In the genomic region with DNA sequence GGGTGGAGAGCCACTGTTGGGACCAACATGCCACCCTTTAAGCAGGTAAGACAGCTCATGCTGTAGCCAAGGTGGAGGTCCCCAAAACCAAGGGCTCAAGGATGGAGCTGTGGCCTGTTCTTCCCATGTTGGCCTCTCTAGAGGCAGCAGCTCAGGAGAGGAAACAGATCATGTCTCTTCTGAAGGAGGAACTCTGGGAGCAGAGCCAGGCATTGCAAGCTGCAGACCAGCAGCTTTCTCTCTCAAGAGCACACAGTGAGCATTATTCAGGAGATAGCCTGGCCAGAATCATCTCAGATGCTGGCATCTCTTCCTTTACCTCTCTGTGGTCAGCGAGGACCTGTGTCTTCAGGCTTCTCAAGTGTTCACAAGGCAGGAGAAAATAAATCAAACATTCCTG, we compare ENCODE assay signal across 23 mouse cellular contexts.
A peak's percentile ranks its signal among the peaks of the same experiment; 100 is the strongest.
DNase-seq lines count a peak whose midpoint lies in the region; ATAC-seq lines count a peak whose summit lies in the region.
"Had no signal": no experiment of that assay in that cellular context is flagged by ENCODE, and none has a peak within 500 bp of the region (broad histone marks: within the 10 kb centered on the region; RNA-seq: fewer than 3 reads in every experiment).

No protein-coding gene starts in this region.

- 0 out of 2 replicates have a peak, but pooled peaks have one; percentile 23 for ATAC-seq in frontal cortex, adult (ENCODE audit: low TSS enrichment)
- ATAC-seq: CD4-positive, CD25-positive, alpha-beta regulatory T cell, adult 4 months; inflammation-experienced regulatory T-cells, adult 6 months had no signal

- DNase-seq in frontal cortex, postnatal 10 days (ENCODE audit: low spot score in 2 of 2): no peak
- DNase-seq in right cerebral cortex, postnatal 10 days (ENCODE audit: low spot score in 2 of 2): peak; percentile 43 to 45
- no peak for DNase-seq in right cerebral cortex, adult 2 months (ENCODE audit: low spot score in 2 of 2)
- DNase-seq in gastrocnemius, postnatal 10 days: peak; percentile 47
- DNase-seq in testis, postnatal 14 days (ENCODE audit: low spot score): peak; percentile 19
- DNase-seq in B cell, adult 2 months: no peak
- DNase-seq: adrenal gland, adult 2 months; adrenal gland, postnatal 36 days; cerebellum, adult 8-10 months; heart, adult 2 months; heart, postnatal 14 days; kidney, adult 11 months; kidney, postnatal 14 days; layer of hippocampus, adult 9-11 months; liver, embryonic 13.5 days; lung, adult 18-20 months; lung, postnatal 10 days; midbrain, embryonic 14.5 days; thymus, adult 2 months; thymus, postnatal 36 days had no signal

Comparison
In these comparisons a context has a peak if more than half of its experiments do, and no peak if none do; other contexts are left out.
1. DNase-seq: peak in right cerebral cortex, postnatal 10 days (2 of 2), gastrocnemius, postnatal 10 days (single experiment) and testis, postnatal 14 days (single experiment); none in frontal cortex, postnatal 10 days (0 of 2), right cerebral cortex, adult 2 months (0 of 2) and B cell, adult 2 months (0 of 2).